Mouse (Mus musculus) spleen, adult 2 months (tissue): Measurements from ENCODE around the gene Dnah7c. TPM values are rescaled to one million over a fixed set of nuclear protein-coding genes. Genes with fewer than 3 reads are reported as not detected.
"Not testable (repeated sequence)": the region's sequence is repeated elsewhere in the genome, so short reads cannot be mapped to it uniquely, and the experiment has no call there.

Experiments used
- DNase-seq, 2 experiments: peaks; one replicate each; pipeline versions ENCODE4 v3.0.0 to v3.0.0-alpha.2; 2012 to 2021; ENCODE audit warnings: low spot score in 2 of 2, low read depth in 1 of 2
- H3K27ac ChIP-seq: fragments of 200-500 bp; 2 replicates; pipeline ENCODE4 v1.5.1; 2012; ENCODE audit warnings: low read length, inconsistent platforms; ENCODE audit not compliant: insufficient read depth
- H3K27me3 ChIP-seq: fragments of 200-500 bp; 2 replicates; pipeline ENCODE4 v1.6.1; 2012; ENCODE audit warnings: mild to moderate bottlenecking, moderate library complexity, low read length, inconsistent platforms; ENCODE audit not compliant: control insufficient read depth, insufficient read depth
- H3K36me3 ChIP-seq: fragments of 200-500 bp; 2 replicates; pipeline ENCODE4 v1.6.1; 2012; ENCODE audit warnings: mild to moderate bottlenecking, low read length, inconsistent platforms; ENCODE audit not compliant: control insufficient read depth, insufficient read depth
- H3K4me1 ChIP-seq: fragments of 200-500 bp; 2 replicates; pipeline ENCODE4 v1.6.1; 2011; ENCODE audit warnings: inconsistent platforms; ENCODE audit not compliant: control insufficient read depth, insufficient read depth, insufficient read length
- H3K4me3 ChIP-seq: fragments of 200-500 bp; 2 replicates; pipeline ENCODE4 v1.5.1; 2011; ENCODE audit warnings: mild to moderate bottlenecking, inconsistent platforms; ENCODE audit not compliant: insufficient read depth, insufficient read length; ENCODE audit errors: extremely low read depth
- CTCF ChIP-seq: fragments of 200-500 bp; IDR thresholded peaks from 2 replicates; pipeline ENCODE4 v1.5.1; 2011; ENCODE audit warnings: mild to moderate bottlenecking, inconsistent platforms; ENCODE audit not compliant: insufficient read depth, insufficient read length, insufficient replicate concordance; ENCODE audit errors: extremely low read depth
- POLR2A ChIP-seq: fragments of 200-500 bp; IDR thresholded peaks from 2 replicates; pipeline ENCODE4 v1.6.1; 2011; ENCODE audit warnings: low read depth, low read length, inconsistent platforms
- WGBS: fragments of 180-500 bp; shearing (Covaris S2); methylation state at CpG from one replicate; pipeline ENCODE4 v1.1.7; 2018; 5-methylcytosine and 5-hydroxymethylcytosine counted together
- polyA plus RNA-seq: library from polyadenylated mRNA; depleted of rRNA; stranded (reverse); fragments of >200 nt; gene quantifications from 2 replicates; pipeline ENCODE4 v1.2.3, GENCODE M21; 2012

Gene Dnah7c
- polyA plus RNA-seq, 1 experiment, result not detected

- no peak overlapping the region for H3K4me3 ChIP-seq
- H3K4me1 ChIP-seq, result peaks cover 2% of the 10 kb centered on the region; the same call in 1 of the 2 replicates
- TF ChIP-seq POLR2A, result no peak
- TF ChIP-seq CTCF, result no peak
- DNase-seq, result no peak
- 77% methylated on average over 2 of the region's 2 CpGs for WGBS
- H3K27ac ChIP-seq, result no peak overlapping the region
- H3K36me3 ChIP-seq, result no peaks in the 10 kb centered on the region
- H3K27me3 ChIP-seq, result no peaks in the 10 kb centered on the region
Measured at GRCm38 (mm10) chr1:46428401-46428800, 3.0 kb downstream of the Dnah7c start.

DNA sequence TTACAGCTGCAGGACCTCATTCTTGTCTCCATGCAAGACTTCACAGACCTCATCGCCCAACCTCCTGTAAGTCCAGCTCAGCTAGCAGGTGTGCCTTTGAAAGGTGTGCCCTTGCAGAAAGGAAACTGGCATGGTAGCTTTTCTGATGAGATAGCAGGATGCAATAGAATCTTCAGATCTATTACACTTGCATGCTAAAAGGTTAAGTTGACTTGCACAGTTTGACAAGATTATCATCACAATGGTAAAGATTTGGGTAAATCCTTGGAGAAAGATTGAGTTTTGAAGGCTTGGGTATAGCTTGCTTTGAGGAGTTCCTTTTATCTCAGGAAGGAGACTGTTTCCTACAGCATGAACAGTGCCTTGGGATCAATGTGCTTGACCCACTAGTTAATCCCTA lies 89.3 kb downstream of the Dnah7c start:
- DNase-seq, H3K4me3 ChIP-seq, H3K36me3 ChIP-seq, H3K4me1 ChIP-seq, H3K27ac ChIP-seq, H3K27me3 ChIP-seq: not testable (repeated sequence)
- 79% methylated on average over 1 of the region's 1 CpGs for WGBS

- H3K4me1 ChIP-seq, result no peaks in the 10 kb centered on the region
- H3K27me3 ChIP-seq, result no peaks in the 10 kb centered on the region
- H3K27ac ChIP-seq, result no peak overlapping the region
- no peak overlapping the region for H3K4me3 ChIP-seq
- DNase-seq, result no peak
- no peak for TF ChIP-seq POLR2A
- no peak for TF ChIP-seq CTCF
- no peaks in the 10 kb centered on the region for H3K36me3 ChIP-seq
Measured at GRCm38 (mm10) chr1:46521032-46521431, 95.6 kb downstream of the Dnah7c start.

DNA sequence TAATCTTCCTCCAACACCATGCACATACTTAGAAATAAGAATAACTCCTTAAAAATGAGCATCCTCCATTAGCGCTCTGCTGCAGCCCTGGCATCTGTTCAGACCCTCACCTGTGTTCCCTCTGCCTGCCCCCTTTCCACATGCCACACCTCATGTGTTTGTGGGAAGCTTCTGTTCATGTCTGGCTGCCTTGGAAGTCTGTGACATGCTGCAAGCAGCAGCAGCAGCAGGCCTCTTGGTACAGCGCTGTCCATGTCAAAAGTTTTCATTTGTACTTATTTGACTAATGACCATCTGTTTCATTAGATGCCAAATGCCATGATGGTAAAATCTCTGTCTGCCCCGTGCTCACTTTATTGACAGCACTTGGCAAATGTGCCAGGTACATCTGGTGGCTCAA lies 101.1 kb downstream of the Dnah7c start:
- H3K27ac ChIP-seq, H3K36me3 ChIP-seq, H3K4me1 ChIP-seq, H3K27me3 ChIP-seq, DNase-seq, H3K4me3 ChIP-seq: not testable (repeated sequence)
- 54% methylated on average over 3 of the region's 3 CpGs for WGBS

- no peak for TF ChIP-seq POLR2A
- no peak for TF ChIP-seq CTCF
- no peak overlapping the region for H3K4me3 ChIP-seq
- H3K27me3 ChIP-seq, result no peaks in the 10 kb centered on the region
- 85% methylated on average over 2 of the region's 2 CpGs for WGBS
- DNase-seq, result no peak
- H3K36me3 ChIP-seq, result no peaks in the 10 kb centered on the region
- H3K4me1 ChIP-seq, result no peaks in the 10 kb centered on the region
- no peak overlapping the region for H3K27ac ChIP-seq
Measured at GRCm38 (mm10) chr1:46544812-46545421, 119.5 kb downstream of the Dnah7c start.

- TF ChIP-seq POLR2A, result no peak
- TF ChIP-seq CTCF, result no peak
- Histone ChIP-seq H3K27me3 (no peaks in the 10 kb centered on the region), H3K27ac (no peak overlapping the region), H3K36me3 (no peaks in the 10 kb centered on the region), H3K4me1 (no peaks in the 10 kb centered on the region), H3K4me3 (no peak overlapping the region)
- DNase-seq, result no peak
- WGBS, result 33% methylated on average over 3 of the region's 3 CpGs
Measured at GRCm38 (mm10) chr1:46580385-46580784, 155.0 kb downstream of the Dnah7c start.

DNA sequence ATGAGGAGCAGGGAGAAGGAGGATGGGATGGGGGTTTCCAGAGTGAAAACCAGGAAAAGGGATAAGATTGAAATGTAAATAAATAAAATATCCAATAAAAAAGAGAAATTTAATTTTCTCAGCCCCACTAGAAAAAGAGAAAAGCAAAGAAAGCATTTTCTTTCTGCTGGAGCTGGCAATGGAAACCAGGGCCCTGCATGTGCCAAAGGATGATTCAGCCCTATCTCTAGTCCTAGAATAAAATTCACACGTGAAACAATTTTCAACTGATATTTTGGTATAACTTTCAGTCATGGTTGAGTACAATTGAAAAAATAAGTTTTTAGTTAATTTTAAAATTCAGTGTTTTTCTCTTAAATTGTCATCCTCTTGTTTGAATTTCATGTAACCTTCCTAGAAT lies 168.4 kb downstream of the Dnah7c start:
- H3K27me3 ChIP-seq, H3K36me3 ChIP-seq, H3K27ac ChIP-seq, DNase-seq, H3K4me3 ChIP-seq, H3K4me1 ChIP-seq: not testable (repeated sequence)
- 74% methylated on average over 1 of the region's 1 CpGs for WGBS

GRCm38 (mm10) chr1:46596343-46596742 lies 171.0 kb downstream of the Dnah7c start:
- not testable (repeated sequence) for H3K27ac ChIP-seq, H3K4me3 ChIP-seq, H3K36me3 ChIP-seq, H3K27me3 ChIP-seq, DNase-seq, H3K4me1 ChIP-seq
- WGBS, result 79% methylated on average over 1 of the region's 1 CpGs
